Mouse (Mus musculus) layer of hippocampus, adult 11-12 months (tissue): ENCODE measurements around the gene Frmpd3.
"Not testable (repeated sequence)": the region's sequence is repeated elsewhere in the genome, so short reads cannot be mapped to it uniquely, and the experiment has no call there.

Source experiments
- DNase-seq: peaks from one replicate; pipeline ENCODE4 v3.0.0; 2022; ENCODE audit warnings: low spot score

Gene Frmpd3

DNA sequence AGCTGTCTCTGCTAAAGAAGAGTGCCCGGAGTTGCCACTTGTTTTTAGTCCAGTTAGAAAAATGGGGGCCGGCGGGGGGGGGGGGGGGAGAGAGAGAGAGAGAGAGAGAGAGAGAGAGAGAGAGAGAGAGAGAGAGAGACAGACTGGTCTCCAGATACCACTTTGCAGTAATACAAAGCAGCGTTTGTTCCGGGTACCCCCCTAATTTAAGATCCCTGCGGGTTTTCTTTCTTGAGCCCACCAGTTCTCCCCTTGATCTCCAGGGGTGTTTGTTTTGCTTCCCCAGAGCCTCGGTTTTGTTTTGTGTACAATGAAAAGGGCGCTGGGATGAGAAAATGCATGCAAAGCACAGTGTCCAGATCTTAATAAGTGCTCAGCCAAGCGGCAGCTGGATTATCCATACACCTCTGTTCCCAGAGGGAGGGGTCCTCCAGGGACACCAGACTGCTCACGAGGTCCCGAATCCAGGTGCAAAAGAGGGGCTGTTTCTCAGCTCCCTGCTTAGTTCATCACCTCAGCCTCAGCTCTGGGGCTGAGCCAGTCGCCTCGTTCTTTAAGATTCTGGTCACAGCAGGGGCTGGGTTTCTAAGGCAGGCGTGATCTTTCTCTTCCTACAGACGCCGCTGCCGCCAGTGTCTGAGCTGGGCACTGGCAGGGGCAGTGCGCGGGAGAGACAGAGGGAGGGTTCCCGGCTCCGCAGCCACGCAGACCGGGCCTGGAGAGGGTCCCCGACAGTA lies at the start of gene Frmpd3:
Frmpd3 (plus strand) TSS at position 608 of the 737 bp plus-strand sequence.
- DNase-seq = no peak

DNA sequence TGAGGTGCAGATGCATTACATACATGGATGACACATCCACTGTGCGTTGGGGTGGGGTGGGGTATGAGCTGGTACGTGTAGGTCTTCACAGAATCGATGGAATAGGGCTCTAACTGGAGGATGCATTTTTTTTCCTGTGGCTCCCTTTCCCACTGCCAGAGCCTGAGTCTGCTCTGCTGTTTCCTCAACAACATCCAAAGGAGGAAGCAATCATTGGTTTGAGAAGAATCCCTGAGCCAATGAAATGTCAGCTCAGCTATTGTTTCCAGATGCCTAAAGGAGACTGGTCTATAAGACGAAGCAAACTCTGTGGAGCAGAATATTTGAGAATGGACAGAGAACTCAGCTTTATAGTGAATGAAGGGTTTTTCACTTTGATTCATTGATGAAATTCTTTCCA lies 38.3 kb upstream of the Frmpd3 start:
- no peak for DNase-seq

DNA sequence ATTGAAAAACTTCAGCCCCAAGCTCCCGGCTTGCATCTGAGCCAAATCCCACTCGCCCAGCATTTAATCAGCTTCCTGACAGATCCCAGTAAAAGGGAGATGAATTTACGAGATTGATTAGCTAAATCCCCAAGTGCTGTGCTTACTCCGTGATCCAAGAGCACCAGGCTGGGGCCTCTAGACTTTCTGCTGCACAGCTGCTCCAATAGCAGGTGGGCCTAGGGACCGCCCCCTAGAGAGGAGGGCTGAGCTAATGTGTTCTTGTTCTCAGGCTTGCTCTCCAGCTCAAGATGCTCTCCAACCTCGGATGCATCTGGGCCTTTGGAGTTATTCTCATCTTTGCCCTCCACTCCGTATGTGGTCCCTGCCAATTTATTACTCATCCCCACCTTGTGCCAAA lies 36.4 kb upstream of the Frmpd3 start:
- DNase-seq = peak; percentile 3

DNA sequence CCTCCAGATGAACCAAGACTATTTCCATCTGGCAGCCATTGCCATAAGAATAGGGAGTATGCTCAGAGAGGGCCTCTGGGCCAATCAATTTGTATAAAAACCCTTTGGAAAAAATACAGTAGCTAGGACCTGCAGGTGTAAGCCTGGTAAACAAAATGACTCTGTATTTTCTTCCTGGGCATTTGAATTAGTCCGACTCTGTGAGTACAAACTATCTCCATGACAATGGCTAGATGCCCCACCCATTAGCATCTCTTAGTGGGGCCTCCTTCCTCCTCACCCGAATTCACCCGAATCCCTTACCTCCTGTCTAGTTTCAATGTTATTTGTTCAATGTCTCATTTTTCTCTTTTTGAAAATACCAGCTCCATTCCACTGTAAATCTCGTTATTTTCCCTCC lies 24.1 kb upstream of the Frmpd3 start:
- DNase-seq = no peak

DNA sequence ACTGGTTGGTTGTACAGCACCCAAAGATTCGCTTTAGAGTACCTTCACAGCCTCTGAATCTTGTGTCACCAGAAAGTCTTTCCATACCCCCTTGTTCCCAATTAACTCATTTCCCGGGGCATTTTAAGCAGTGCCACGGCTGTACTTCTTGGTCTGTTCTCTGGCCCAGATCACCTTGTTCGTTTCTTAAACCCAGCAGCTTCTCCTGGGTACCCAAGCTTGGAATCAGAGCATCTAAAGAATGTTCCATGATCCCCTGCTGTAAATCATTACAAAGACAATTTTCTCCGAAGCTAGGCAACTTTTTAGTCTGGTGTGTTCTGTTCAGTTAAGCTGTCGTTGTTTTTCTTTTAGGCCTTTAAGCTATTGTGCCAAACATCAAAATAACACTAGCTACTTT lies 22.9 kb upstream of the Frmpd3 start:
- no peak for DNase-seq

DNA sequence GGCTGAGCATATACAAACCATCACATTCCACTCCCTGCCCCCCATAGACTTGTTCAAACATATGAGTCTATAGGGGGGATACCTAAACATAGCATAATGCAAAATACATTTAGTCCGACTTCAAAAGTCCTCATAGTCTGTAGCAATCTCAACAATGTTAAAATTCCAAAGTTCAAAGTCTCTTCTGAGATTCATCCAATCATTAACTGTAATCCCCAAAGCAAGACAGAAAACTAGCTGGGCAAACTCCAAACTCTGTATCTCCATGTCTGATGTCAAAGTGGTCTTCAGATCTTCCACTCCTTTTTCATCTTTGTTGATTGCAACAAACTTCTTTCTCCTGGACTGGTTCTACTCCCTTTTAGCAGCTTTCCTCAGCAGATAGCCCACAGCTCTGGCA lies 21.4 kb upstream of the Frmpd3 start:
- DNase-seq = not testable (repeated sequence)

DNA sequence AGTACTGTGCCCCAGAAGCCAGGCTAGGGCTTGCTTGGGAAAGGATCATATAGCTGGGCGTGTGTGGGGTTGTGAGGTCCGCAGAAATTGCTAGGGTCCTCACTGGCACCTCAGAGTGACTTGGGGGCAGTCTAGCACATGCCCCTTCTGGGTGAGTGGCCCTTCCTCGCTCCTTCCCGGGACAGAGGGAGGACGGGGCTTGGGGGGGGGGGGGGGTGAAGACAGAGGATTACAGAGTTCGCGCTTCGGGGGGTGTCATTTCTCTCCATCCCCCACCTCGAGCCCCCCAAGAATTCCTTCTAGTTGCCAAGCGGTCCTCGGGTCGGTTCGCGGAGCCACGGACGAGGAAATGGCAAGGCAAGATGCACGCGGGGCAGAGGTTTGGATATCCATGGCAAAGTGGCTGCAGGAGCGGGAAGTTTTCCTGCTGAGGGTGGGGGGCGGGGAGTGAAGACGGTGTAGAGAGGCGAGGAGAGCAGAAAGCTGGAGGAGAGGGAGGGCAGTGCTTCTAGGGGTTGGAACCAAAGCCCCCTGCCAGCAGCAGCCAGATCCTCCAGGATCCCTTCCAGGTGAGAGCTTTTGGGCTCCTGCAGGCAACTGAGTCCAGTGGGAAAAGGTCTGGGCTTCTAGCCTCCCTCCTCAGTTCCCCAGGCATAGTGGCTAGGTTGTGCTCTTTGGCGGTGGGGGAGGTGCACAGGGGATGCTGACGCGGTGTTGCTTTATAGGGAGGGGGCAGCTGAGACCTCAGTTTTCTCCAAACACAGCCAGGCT lies 515 bp downstream of the Frmpd3 start:
- no peak for DNase-seq

DNA sequence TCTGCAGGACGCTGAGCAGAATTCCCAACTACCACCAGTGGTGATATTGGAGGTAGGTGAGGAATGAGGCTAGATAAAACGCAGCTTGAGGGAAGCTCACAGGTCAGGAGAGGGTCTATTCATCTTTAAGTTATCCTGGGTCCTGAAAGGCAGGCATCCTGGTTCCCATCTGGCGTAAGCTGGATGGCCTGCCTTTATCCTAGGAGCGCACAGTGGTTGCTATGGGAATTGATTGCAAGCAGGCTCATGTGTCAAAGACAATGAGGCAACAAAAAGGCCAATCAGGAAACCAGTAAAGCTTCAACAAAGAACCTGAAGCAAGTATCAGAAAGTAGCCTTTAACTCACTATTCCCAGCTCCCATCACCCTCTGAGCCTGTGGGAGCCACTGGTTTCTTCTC lies 33.6 kb downstream of the Frmpd3 start:
- DNase-seq = no peak

DNA sequence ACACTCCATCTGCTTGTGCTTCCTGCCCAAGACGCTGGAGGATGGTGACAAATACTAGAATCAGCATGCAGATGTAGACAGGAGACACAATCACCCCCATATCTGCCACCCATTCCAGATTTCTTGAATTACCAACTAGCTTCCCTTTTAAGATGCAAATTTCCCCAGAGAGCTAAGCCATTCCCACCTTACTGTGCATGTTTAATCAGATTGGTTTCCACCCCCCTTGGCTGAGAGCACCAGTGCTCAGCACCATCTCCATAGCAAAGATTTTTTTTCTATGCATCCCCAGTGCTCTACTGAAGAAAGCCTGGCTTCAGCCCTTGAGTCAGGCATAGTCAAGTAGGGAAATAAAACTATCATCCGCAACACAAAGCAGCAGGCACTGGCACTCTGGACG lies 57.9 kb downstream of the Frmpd3 start:
- DNase-seq = no peak

DNA sequence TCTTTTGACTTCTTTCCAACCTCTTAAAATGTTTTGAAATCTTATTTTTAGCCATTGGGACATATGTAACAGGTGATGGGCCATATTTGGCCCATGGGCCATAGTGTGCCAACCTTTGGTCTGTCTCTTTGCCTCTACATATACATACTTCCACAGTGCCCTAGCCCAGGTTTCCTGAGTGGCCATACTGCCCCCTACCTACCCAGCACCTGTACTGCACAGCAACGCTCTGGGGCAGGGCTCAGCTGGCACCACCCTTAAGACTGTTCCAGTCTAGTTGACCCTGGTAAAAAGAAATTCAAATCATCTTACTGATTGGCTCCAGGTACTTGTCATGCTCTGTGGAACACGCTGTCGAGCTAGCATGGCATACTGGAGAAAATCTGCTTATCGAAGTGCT lies 60.8 kb downstream of the Frmpd3 start:
- DNase-seq = peak; percentile 9

DNA sequence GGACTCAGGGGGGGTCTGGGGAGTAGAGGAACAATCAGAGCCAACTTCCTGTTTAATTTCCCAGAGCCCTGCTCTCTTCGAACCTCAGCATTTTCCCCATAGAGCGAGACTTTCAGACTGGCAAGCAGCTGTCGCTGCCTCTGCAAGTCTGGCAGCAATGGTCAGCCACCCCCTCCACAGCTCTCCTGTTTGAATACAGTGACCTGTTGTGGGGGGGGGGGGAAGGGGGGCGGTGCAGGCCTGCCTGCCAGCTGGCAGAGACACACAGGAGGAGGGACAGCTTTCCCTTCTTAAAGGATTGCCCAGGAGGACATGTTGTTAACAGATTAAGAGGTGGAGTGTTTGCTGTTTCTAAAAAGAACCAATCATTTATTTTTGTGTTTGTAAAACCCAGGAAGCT lies 64.0 kb downstream of the Frmpd3 start:
- no peak for DNase-seq

DNA sequence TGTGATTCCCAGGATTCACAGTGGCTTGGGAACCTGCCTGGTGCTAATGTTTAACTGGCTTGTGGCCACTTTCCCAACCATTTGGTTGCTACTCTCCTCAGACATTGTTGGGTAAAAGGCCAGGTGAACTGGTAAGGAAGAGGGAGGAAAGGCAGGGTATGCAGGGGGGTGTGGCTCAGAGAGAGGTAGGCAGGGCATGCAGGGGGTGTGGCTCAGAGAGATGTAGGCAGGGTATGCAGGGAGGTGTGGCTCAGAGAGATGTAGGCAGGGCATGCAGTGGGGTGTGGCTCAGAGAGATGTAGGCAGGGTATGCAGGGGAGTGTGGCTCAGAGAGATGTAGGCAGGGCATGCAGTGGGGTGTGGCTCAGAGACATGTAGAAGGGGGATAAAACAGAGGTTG lies 64.4 kb downstream of the Frmpd3 start:
- no peak for DNase-seq

DNA sequence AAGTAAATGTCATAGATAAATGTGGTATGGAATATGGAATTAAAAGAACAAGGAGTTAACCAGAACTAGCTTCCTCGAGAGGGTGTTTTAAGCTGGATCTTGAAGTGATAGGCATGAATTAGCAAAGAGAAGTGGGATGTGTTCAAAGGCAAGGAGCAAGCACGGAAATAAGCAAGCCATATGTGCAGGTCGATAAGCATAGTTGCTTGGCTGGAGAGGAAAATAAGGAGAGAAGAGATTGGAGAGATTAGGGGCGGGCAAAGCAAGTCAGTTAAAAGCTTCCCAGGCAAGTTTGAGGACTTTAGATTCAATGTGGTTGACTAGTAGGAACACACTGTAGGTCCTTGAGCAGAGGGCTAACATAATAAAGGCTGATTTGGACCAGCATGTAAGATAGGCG lies 65.5 kb downstream of the Frmpd3 start:
- DNase-seq = no peak

DNA sequence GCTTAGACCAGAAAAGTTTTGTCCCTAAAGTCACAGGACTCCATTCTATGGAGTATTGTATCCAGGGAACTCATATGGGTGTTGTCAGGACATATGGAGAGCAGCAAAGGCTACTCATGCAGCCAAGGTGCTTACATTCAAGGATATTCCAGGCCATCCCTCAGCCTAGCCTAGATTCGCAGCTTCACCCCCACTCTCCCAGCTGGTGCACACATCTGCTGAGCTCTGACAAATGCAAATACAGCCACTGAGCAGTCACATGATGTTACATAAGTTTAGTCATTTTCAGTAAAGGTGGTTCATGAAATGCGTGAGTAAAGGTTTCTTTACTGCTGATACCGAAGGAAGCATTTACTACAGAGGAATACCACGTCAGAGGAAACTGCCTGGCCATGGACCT lies 76.4 kb downstream of the Frmpd3 start:
- DNase-seq = peak; percentile 24

DNA sequence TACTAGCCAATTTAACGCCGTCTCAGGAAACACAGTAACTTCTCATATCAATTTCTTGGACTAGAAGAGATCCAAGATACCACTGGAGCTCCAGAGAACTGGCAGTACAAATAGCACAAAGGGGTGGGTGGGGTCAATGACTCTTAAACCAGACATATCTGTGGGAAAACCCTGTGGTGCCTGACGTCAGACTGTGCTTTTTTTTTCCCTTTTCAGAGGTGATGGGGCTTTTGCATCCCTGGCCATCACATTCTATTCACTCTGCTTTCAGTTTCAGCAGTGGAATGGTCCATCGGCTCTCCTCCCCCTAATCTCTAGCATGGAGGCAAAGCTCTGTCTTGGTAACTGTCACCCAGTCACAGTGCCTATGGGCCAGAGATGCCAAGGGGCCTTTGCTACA lies 85.1 kb downstream of the Frmpd3 start:
- no peak for DNase-seq

DNA sequence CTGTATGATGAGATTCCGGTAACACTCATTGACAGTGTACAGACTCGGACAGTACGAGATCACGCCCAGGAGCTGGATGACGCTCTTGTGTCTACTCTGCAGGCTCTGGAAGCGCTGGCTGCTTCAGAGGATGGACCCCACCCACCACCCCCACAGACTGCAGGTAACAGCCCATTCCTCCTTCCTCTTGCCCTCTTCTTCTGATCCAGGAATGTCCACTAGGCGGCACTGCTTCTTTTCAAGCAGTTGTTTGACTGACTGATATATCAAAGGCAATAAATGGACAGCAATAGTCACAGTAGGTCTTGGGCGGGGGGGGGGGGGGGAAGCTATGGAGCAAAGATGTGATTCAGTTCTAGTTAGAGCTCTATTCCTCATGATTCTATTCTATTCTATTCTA lies 86.2 kb downstream of the Frmpd3 start:
- no peak for DNase-seq

DNA sequence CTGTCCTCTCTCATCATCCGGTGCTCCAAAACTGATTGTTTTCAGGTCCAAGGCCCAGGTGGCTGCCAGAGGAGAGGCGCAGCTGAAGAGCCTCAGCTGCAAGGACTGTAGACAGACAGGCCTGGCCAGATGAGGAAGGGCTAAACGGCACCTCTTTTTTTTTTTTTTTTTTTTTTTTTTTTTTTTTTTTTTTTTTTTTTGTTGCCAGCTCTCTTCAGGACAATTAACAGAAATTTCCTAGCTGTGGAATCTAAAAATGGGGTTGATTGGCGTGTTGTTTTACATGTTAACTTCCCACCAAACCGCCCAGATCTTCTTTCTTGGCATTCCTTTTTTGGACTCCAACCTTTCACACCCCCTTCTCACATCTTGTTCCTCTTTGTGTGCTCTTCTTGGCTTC lies 87.9 kb downstream of the Frmpd3 start:
- DNase-seq = no peak

DNA sequence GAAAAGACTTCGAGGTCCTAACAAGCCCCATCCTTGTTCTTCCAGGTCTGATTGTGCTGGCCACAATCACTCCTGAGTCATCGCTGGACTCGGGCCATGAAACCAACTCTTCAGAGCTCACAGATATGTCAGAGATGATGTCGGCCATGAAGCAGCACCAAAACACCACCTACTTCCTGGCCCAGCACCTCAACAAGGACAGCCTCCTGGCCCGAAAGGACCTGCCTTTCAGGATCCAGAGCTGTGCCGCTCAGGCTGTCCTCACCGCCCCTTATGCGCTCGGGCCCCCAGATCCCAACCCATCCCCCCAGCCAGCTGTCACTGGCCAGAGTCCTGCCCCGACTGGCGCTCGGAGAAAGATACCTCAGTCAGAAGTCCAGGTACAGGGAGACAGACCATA lies 88.4 kb downstream of the Frmpd3 start:
- no peak for DNase-seq

DNA sequence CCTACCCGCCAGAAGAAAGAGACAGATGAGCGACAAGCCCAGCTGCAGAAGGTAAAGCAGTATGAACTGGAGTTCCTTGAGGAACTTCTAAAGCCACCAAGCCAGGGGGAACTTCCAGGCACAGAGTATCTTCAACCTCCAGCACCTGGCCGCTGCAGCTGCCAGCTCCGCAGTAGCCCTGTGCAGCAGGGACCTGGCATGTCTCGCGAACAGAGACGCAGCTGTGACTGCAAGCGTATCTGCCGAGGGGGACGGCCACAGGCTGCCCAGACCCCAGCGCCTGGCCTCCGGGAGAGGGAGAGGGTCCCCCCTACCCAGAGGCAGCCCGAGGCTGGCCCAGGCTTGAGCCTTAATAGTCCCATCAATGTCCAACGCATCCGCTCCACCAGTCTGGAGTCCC lies 89.9 kb downstream of the Frmpd3 start:
- DNase-seq = no peak

DNA sequence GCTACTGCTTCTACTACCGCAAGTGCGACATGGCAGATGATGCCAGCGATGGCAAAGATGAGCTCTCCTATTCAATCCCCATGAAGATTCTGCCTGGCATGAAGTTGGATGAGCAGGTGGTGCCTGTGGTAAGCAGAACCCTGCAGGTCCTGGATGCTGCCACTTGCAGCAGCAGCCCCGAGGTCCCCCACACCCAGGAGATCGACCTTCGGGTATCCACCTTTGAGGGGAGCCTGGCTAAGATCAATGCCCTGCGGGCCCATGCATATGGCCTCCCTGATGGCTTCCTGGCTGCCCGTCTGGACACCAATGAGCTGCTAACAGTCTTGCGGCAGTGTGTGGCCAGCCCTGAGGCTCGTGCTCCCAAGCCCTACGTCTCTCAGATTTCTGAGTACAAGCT lies 90.7 kb downstream of the Frmpd3 start:
- DNase-seq = no peak

DNA sequence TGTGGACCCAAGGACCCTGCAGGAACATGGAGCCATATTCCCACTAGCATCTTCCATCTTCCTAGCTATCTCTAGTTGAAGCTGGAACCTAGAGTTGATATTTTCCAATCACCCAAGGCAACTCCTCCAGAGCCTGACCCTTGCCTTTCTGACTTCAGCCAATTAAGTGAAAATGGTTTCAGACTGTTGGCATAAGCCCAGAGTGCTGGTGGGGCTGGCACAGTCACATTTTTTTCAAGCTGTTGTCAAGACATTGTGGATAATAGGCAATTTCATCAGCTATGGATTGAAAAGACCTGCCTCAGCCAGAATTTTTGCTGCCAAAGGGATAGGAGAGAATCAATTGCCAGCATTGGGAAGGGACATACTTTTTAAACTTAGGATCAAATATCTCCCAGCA lies 95.8 kb downstream of the Frmpd3 start:
- DNase-seq = no peak

DNA sequence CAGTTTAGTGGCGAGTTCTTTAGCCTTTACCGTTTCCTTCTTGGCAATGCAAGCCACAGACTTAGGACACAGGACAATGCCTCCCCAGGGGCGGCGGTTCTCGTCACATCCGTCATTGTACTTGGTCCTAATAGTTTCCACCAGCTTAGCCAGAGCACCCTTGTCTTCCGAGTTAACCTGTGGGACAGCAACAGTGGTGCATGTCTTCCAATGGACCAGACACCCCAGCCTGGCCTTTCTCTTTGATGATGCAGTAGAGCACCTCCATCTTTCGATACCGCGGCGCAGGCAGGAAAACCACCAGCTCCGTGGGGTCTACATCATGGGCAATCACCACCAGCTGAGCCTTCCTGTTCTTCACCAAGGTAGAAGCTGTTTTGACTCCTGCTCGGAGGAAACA lies 103.5 kb downstream of the Frmpd3 start:
- no peak for DNase-seq

DNA sequence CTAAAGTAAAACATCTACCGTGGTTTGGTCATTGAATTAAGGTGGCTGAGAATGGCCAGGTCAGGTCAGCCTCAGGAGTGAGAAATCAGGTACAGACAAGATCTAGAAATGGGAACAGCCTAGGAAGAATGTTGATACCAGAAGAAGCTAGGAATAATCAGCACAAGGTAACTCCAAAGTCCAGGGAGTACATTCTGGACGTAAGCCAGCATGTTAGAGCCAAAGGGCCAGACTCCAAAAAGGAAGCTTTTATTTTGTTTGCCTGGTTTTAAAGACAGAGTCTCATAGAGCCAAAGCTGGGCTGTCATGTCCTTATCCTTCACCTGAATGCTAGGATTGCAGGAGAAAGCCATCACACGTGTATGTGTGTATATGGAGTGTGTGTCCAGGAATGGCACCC lies 108.0 kb downstream of the Frmpd3 start:
- no peak for DNase-seq

DNA sequence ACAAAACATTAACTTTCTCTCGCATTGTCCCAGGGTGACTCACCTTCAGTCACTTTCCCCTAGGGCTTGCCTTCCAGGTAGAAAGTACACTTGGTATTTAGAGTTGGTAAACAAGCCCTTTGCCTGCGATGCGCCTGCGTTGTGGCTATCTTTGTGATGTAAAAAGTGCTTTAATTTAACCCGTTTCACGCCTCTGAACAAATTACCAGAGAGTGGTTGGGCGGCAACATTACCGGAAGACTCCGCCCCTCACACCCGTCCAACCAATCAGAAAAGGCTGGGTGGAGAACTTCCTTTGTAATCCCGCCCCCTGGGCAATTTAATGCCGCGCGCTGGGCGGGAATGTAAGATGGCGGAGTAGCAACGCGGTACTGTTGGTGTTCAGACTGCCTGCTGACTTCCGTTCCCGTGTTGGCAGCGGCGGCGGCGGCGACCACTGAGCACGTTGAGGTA lies 114.2 kb downstream of the Frmpd3 start, which contains the start of gene Prps1:
Prps1 (plus strand) TSS at position 335 of the 453 bp plus-strand sequence.
- peak; percentile 80 for DNase-seq
